Mouse (Mus musculus) right cerebral cortex, adult 2 months (tissue): Measurements from ENCODE around the gene Cyth3.

Source experiments
- DNase-seq, 2 experiments: peaks; one replicate each; pipeline ENCODE4 v3.0.0; 2021 to 2022; ENCODE audit warnings: low spot score in 2 of 2

Gene Cyth3

DNA sequence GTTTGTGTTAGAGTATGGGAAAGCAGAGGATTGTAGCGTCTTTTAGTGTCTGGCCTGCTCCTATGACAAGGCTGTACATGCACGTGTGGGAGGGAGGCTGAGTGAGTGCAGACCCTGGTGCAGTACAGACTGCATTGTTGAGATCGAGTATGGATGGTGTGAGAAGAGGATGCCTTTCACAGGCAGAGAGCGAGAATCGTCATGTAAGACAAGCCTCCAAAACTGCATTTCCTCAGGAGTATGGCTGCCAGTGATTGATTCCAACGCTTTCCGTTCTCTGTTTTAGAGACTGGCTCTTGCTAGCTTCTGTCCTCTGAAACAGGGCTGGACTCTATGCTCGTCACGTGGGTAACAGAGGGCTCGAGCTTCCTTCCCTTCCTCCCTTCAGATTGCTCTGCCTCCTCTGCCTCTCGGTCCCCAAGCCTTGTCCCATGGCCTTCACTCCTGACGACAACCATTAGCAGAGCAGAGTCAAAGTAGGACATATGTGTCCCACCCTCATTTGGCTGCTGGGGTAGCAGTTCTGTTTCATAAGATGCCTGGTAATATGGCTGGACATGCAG, 12.4 kb downstream of the Cyth3 start:
- DNase-seq: no peak

DNA sequence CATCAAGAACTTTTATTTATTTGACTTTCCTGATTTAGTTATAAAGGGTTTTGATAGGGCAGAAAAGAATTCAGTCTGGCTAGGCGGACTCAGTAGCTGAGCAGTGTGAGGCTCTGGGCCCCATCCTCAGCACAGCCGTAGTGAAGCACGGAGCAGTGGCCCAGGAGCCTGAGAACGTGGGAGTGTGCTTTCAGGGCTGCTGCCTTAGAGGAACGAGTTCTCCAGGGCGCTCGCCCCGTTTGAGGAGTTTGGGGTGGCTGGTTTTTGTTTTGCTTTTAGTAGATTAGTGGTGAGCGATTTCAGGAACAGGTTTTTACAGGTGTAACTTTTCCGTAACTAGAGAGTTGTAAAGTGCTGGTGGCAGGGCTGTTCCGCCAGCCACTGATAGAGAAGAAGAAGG, 13.1 kb downstream of the Cyth3 start:
- no peak for DNase-seq

DNA sequence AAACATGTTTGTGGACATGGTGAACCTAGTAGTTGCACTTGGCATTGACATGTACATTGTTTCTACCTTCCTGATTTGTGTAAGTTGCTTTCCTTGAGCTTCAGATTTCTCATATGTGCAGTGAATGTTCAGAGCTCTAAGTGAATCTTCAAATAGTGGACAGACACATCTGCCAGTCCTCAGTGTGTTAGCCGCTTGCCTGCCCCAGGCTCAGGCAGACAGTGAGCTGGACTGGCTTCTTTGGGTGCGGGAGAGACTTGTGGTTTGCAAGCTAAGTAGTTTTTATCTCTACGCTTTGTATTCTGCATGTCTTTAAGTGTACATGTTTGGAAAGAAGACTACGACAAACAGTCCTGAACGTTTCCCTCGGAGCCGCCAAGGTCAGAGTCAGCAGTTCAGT, 13.9 kb downstream of the Cyth3 start:
- DNase-seq: no peak

DNA sequence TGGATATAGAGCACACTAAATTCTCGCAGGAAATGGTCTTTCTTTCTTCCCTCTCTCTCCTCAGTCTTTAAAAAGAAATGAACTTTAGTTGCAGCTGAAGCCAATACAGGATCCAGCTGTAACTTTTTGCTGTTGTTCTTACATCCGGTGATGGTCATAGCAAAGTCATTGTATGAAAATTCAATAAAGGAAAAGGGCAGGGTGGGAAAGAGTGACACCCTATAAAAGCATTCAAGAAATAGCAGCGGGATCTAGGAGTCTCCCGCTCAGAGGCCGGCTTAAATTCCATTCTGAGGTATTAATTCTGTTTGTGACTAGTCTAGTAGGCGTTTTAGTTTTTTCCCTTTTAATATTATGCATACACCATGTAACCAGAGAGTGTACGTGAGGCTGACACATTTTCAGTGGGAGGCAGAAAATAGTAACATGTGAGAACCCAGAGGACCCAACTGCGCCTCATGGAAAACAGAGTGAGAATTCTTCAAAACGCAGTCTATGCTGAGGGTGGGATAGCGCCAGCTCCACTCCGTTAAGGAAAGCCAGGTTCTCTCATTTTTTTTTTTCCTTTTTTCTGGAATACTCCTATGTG, 15.7 kb downstream of the Cyth3 start:
- peak; percentile 24 to 40 for DNase-seq

DNA sequence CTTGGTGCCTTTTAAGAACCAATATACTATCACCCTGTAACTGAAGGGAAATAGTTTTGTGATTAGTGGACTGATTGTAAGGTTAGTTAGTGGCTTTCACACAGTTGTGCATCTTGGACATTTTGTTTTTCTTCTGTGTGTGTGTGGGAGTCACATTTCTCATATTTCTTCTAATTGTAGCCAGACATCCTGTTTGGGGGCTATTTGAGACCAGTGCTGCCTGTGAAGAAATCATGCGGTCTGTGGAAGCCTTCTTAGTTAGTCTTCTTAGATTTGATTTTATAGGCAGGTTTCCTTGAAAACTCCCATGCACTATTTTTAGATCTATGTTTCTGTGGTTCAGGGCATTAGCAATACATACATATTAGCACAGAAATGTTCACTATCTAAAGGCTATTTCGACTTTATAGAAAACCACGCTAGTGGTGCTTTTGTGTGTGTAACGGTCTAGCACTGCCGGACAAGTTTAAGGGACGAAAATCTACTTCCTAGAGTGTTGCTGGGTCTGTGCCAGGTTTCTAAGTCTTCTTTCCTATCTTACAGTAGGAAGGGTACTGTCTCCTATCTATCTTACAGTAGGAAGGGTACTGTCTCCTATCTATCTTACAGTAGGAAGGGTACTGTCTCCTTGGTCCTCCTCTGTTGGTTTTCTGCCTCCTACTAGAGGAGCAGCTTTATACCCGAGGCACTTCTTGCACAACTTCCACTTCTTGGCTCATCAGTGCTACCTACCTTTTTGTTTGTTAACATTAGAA, 16.4 kb downstream of the Cyth3 start:
- DNase-seq: no peak

DNA sequence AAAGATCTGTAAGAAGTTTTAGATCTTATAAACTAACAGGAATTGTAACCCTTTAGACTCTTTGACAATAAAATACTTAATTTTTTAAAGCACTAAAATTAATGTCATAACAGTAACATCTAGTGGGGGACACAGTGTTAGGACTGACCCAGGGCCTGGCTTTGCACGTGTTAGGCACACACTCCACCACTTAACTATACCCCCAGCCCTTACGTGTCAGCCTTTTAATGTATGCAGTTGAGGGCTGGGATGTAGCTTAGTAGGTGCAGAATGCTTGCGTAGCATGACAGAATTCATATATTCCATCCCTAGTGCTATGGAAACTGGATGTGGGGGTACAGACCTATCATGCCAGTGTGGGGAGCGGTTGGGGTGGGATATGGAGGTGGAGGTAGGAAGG, 17.1 kb downstream of the Cyth3 start:
- no peak for DNase-seq

DNA sequence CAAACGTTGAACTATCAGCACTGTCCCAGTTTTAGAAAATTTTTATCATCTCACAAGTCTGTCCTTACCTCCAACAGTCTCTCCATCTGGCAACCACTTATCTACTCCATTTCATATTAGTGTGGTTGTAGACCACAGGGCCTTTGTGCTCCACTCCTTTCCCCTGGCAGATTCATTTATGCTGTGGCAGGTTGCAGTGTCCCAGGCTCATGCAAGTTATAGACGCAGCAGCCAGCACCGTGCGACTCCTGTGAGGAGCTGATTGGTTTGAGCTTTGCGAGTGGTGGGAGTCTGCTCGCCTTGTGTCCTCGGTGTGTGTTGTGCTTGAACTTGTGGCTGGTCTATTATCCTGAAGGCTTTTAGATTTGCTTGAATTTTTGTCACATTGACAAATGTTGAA, 17.6 kb downstream of the Cyth3 start:
- no peak for DNase-seq

DNA sequence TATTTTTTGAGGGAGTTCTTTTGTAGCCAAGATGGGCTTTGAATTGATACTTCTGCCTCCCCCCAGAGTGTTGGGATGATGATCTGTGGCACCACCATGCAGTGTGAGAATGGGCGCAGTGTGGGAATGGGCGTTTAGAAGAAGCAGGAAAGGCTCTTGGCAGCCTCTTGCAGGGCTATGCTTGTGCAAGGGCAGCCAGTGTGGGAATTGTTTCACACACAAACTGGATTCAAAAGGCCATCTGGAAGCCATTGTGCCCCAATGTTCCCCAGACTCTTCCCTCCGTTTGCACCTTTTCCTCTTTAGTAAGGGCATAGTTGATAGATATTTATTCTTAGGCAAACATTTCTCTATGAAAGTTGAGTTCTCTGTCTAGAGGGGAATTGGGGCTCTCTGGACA, 19.3 kb downstream of the Cyth3 start:
- DNase-seq: no peak

DNA sequence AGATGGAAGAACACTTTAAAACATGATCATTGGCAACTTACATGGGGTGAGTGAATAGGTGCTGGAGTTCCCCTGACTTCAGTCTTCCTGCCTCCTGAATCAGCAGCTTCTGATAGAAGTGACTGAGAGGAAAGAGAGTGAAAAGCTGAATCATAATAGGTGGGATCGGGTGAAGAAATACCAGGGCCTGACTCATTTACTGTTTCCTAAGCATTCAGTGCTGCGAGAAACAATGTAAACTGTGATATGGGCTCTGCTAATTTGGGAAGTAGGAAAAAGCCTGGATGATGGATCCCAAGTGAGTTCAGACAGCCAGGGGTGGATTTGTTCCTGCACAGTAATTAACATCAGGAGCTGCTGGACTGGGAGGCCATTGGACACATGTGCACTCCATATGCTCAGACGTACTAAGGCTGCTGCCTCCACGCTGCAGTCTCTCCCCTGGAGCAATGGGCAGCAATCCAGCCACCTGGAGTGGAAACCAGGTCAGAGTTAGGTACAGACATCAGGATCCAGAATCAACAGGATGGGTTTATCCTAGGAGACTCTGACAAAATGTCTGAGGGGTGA, 20.1 kb downstream of the Cyth3 start:
- DNase-seq: peak; percentile 26 to 32

DNA sequence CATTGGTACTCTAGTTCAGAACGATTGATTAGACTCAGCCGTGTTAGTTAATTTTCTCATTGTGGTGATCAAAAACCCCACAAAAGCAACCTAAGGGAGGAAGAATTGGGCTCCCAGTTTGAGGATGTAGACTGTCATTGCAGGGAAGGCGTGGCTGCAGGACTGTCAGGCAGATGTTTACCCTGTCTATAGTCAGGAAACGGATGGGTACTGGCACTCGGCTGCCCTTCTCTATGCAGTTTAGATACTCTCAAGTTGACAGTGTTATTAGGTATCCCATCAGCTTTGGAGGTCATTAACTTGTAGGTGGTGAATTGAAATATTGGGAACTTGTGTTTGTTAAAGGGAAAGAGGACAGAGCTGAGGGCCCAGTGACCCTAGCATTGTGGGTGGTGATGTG, 23.7 kb downstream of the Cyth3 start:
- no peak for DNase-seq

DNA sequence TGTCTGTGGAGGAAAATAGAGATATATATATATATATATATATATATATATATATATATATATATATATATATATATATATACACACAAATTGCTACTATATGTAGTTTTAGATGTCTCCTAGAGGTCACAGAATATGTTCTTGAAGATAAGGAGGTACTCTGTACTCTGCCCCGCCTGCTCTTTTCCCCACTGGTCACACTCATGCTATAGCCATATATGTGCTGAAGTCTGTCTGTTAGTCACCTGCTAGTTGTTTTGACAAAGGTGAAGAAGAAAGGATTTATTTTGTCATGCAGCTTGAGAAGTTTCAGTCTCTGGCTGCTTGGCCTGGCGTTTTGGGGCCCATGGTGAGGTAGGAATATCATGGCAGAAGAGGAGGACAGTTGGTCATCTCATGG, 25.2 kb downstream of the Cyth3 start:
- DNase-seq: no peak

DNA sequence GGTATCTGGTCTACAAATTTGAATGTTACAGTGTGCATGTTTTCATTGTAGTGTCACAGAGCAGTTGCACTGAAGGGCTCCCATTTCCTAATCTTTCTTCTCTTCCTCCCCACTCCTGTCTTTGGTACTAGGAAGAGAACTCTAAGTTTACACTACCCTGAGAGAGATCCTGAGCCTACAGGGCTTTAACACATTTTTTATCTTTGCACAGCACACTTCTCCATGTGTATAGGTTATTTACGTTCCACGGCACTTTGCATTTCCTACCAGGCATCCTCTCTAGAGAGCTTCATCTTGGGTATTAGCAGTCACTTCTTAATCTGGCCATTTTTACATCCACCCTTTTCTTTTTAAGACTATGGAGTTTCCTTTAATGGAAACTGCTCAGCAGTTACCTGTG, 25.8 kb downstream of the Cyth3 start:
- no peak for DNase-seq

DNA sequence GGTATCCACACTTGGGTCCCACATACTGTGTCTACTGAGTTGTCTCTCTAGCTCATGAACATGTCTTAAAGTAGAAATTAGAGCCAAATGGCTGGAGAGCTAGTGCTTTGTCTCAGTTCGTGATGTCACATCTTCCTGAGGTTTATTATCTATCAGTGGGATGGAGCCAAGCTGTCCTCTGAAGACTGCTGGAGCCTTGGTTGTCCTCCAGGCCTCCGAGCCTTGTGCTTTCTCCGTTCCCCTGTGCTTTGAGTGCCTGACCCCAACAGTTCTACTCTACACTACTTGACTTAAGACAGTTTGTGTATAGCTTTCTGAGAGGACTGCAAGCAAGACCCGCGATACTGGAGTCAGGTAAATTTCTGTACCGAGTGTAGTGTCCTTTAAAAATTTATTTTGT, 26.9 kb downstream of the Cyth3 start:
- DNase-seq: no peak

DNA sequence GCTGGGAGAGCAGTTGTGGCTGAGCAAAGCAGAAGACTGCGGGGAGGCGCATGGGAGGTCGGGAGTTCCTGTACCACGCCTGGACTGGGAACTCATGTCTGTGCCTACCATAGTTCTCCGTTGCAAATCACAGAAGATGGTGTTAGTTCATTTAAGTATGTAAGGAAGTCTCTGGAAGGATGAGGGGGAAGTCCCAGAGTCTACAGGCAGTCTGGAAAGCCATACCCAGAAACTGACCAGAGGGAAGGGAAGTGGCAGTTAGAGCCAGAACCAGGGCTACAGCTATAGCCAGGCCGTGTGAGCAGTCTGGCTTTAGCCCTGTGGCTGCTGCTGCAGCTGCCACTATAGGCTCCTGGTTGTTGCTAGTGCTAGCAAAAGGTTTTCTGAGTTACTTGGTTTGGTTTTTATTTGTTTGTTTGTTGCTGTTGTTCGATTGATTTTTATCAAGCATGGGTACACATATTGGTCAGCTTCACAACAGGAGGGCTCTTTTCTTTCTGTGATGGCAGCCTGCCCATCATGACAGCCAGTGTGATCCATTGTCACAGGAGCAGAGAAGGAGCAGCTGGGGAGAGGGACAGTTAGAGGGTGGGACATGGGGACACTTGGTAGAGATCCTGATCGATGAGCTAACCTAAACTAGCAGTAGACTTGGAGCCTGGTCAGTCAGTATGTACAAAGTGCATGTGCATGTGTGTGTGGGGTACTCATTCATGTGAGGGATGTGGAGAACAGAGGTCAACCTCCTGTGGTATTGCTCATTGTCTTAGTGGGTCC, 29.8 kb downstream of the Cyth3 start:
- no peak for DNase-seq

DNA sequence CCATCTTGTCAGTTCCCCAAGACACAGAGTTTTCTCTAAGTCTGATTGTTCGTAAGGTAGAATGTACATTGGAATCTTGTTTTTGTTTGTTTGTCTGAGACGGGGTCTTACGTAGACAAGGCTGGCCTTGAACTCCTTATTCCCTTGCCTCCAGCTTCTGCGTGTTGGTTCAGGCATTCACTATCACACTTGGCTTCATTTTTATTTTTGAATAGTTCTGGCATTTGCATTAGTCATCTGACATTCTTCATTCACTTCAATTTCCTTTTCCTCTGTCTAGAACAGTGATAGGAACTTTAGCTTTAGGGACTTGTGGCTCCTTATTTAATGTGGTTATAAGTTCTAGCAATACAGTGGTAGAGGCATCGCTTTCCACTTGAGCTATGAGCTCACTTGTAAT, 31.2 kb downstream of the Cyth3 start:
- DNase-seq: no peak

DNA sequence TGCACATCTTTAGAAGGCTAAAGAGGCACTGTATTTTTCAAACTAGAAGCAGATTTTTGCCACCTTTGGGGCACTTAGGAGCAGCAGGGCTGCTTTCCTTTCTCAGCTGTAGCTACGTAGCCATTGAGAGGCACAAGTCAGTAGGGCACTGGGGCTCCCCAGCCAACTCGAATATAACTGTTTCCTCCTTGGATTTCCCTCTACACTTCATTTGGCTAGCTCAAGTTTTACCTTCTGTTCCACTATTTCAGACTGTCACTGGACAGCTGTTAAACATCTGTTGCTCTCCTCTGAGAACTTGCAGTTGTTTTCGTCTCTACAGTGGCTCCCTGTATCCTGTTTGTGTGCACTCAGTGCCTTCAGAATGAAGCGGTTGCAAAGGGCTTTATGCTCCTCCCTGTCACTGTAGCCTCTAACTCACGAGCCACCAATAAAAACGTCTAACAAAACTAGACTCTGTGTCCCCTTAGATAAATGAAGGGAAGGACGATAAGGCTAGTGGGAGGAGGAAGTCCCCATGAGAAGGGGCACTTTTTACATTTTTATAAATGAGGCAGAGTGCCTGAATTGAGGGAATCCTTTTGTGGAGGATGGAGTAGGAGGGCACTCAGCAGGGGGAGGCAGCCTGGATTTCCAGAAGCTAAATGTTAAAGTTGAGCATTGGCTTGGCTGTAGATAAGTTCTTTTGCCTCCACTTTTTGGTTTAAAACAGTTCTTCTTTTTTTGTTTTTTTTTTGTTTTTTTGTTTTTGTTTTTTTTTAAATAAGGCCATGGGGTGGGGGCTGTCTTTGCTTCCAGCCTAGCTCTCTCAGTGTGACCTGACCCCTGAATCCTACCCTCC, 32.6 kb downstream of the Cyth3 start:
- no peak for DNase-seq

DNA sequence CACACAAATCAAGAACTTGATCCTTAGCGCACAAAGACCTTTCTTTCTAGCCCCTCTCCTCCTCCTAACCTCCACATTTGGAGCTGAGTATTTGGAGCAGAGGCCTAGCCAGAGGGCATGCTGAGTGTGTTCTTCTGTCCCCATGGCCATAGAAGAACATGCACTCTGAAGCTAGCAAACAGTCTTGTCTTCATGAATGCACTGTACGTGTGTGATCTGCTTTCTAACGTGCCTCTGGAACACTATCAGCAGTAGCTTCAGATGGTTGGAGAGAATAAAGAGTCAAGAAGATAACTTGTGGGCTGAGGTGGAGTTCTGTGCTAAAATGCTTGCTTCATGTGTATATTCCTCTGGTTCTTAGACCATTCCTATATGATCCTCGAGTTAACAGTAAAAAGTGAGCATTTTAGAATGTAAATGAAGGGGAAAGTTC, 33.3 kb downstream of the Cyth3 start:
- no peak for DNase-seq

DNA sequence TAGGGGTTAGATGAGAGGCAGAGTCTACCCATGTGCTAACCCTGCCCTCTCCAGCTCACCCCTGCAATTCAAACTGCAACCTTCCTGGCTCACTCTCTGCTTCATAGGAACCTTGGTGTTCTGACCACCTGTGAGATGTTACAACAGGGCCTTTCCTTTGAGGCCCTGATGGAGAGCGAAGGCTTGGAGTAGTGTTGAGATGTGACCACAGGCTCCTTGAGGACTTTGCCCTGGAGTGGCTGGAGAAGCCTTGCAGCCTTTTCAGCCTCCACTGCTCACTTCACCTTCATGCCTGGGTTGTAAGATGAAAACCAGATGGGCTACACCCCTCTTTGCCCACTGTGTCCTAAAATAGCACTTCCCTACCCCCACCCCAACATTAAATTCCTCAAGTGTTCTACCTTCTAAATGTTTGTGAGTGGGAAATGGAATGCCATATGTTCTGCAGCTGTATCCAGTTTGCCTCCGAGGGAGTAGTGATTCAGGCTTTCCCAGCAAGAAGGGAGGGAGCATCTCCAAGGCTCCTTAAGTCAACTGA, 34.5 kb downstream of the Cyth3 start:
- peak; percentile 36 to 44 for DNase-seq

DNA sequence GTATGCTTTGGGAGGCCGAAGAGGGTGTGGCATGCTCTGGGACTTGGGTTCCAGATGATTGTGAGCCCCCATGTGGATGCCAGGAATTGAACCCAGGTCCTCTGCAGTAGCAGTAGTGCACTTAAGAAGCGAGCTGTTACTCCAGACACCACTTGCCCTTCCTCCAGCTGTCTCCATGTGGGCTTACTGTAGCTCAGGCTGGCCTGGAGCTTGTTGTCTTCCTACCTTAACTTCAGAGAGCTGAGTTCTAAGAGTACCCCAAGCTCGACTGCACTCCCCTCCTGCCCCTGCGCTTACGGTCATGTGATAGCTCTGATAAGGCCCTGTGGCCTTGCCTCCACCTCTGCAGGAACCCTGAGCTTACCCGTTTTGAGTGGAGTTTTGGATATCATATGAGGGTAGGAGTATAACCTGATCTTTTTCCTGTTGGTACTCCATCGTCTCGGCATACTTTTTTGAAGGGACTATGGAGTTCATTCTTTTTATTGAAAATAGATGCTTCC, 36.8 kb downstream of the Cyth3 start:
- no peak for DNase-seq

DNA sequence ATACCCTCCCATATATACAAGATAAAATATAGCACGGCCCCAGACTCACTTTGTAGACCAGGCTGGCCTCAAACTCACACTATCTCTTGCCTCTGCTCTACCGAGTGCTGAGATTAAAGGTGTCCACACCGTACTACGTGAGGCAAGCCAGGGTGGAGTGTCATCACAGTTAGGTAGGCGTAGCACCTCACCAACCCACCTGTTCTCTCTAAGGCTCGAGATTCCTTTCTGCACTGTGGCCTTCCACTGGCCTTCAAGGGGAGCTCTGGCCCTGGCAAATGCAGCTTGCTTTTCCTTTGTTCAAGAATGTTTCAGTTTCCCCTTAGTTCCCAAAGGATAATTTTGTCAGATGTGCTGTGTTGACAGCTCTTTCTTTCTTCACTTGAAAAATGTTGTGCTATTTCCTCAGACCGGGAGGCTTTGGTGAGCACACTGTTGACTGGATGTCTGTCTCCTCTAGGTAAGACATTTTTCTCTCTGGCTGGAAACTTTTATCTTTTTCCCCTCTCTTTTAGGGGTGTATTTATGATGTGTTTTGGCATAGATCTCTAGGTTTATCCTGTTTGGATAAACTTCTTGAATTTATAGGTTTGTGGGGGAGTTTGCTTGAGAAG, 40.9 kb downstream of the Cyth3 start:
- DNase-seq: no peak
